Mouse (Mus musculus): ENCODE measurements around the gene Faah.

GRCm38 (mm10) chr4:115980676-115981075 lies 37.0 kb downstream of the Faah start:
- no peak for TF ChIP-seq POLR2A (IDR thresholded peaks at IDR 0.05; ENCODE audit: low read depth, low read length)
- TF ChIP-seq CTCF (conservative IDR thresholded peaks at IDR 0.05; ENCODE audit: insufficient read depth, insufficient read length, low read depth, low read length): peak; percentile 96
